Mouse (Mus musculus) mesoderm, embryonic 11.5 days (tissue): ENCODE data around the gene Pibf1.

Experiments
- DNase-seq: peaks from one replicate; pipeline ENCODE4 v3.0.0-alpha.2; 2012; ENCODE audit warnings: low read depth, low spot score

Gene Pibf1

DNA sequence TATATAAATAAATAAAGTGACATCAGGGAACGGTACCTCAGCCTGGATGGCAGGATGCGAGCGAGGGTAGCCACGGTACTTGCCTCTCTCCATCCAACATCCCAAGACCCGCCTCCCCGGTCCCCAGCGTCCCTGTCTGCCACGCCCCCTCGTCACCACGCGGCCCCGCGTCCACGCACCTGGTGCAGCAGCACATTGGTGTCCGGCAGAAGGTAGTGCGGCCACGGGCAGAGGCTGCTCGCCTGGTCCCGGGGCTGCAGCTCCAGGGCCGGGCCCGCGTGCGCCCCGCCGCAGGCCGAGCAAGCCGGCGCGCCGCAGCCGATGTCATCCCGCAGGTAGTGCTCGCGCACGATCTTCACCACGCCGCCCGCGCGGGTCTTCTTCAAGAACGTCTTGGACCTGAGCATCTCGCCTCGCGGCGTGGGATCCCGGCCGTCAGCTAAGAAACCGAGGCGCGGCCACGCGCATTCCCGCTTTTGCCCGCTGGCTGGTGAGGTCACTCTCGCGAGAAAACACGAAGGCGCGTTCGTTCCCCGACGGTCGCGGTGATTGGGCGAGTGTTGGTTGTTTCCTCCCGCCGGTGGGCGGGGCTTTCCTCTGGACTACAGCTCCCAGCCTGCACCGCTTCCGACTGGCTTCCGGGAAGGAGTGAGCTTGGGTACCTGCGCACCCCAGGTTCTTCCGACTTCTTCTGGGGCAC lies at the start of gene Pibf1, which contains the start of gene Dis3:
TSS of gene Pibf1 (plus strand) at position 158 of the 700 bp plus-strand sequence.
TSS of gene Dis3 (minus strand) at position 504 of the 700 bp plus-strand sequence.
- DNase-seq = peak; percentile 99

DNA sequence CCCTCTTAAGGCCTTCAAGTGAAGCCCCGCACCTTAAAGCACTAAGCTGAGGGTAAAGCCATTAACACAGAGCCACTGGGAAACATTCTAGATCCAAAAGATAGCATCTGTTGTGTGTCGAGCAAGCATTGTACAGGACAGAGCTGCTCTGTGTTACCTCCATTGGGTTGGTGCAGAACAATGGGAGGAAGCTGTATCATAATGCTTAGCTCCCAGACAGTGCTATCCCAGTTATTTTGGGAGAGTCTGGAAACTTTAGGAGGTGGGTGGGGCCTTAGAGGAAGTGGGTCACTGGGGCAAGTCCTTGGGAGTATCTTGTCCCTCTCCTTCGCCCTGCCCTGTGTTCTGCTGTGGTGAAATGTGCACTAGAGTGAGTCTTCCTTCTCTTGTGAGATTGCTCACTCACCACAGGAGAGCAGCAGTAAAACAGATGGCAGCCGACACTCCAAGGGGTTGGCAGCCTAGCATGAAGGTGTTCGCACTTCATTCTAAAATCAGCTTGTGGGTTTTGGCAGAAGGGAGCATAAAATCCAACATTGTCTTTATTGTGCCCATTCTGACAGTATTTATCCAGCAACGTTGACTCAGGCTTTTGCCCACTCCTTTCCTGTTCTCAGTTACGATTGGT lies 40.2 kb upstream of the Pibf1 start:
- no peak for DNase-seq

DNA sequence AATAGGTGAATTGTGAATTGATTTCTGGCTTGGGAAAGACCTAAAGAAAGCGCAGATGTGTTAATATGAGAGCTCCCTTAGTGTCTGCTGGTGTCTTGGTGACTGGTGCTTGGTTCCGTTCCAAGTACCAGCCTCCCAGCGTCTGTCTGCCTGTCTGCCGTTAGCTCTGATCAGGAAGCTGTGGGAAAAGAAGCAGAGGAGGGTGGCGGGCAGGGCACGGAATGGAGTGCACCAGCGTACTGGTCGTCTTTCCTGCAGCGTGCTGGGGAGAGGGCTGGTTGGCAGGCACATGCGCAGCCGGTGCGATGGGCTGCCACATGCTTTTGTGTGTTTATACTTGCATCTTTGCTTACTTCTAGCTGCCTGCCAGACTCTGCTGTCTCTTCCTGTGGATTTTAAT lies 38.6 kb upstream of the Pibf1 start:
- DNase-seq = no peak

DNA sequence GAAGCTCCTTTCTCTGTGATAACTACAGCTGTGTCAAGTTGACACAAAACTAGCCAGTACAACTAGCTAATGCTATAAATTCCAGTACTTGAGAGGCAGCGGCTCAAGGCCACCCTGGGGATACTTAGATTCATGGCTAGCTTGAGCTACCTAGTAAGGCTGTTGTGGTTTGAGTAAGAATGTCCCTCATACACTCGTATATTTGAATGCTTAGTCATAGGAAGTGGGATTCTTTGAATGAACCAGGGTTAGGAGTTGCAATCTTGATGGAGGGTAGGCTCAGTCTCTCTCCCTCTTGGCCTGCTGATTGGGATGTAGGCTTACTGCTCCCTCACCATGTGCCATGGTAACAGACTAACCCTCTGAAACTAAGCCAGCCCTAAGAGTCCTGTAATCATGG lies 36.1 kb upstream of the Pibf1 start:
- no peak for DNase-seq

DNA sequence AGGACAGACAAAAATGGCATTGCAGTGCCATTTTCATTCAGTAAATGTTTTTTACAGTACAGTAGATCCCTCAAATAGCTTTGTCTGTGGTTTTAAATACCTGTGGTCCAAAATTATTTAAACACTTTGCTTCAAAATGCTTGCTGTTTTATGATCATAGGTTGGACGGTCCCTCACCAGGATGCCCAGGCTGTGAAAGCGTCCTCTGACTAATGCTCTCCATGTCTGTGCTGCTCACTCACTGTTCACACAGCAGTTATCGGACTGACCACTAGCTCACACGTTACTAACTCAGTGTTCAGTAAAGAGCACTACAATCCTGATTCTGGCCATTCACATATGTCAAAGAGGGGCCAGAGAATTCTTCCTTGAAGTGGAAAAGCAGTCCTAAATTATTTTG lies 28.1 kb upstream of the Pibf1 start:
- no peak for DNase-seq

DNA sequence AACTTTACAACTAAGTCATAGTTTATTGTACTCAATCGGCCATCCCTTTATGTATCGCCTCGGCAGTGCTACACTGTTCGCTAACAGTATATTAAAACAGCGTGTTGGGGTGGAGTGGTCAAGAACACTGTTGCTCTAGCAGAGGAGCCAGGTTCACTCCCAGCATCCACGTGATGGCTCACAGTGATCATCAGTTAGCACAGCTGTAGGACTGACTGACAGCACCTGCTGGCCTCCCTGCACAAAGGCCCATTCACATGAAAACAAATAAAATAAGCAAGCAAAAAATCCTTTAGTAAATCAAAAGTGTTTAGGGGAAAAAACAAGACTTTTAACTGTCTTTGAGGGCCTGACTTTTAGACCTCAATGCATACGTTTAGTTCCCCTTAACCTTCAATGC lies 10.3 kb upstream of the Pibf1 start:
- DNase-seq = no peak

DNA sequence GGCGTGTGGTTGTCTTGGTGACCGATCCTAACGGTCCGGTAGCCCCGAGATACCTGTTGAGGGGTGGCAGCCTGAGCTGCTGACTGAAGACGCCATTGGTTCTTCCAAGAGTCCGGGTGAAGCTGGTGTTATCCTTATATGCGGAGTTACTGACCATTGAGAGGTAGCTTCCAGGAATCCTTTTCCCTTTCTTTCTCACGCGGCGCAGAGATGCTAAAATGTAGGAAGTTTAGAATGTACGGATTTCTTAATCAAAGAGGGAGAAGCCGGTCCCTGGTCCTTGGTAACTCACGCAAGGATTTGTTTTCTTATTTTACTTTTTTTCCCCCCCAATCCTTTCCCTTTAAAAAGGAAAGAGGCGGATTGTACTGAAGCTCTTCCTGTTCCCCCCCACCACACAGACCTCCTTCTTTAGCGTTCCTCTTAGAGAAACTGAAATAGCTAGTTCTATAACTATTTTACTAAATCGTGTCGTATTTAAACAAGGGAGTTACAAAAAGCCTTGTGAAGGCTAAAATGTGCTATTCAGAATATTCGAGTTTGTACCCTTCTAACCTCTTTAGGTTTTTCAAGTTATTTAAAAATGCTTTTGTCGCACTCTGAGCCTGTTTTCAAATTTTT lies 853 bp downstream of the Pibf1 start:
- no peak for DNase-seq

DNA sequence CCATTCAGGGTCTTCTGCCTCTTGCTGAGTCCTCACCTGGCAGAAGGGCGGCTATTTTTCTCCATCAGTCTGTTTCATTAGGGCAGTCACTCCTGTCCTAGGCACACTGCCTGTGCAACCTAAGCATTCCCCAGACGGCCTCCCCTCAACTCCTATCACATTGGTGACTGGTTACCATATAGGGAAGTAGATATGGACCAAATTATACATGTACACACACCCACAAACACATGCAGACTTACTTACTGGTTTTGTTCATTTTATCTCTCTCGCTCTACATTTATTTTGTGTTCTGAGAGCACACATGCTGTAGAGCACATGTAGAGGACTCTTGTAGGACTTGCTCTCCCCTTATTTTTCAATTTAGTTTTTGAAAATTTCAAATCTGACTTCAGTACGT lies 3.8 kb downstream of the Pibf1 start:
- no peak for DNase-seq

DNA sequence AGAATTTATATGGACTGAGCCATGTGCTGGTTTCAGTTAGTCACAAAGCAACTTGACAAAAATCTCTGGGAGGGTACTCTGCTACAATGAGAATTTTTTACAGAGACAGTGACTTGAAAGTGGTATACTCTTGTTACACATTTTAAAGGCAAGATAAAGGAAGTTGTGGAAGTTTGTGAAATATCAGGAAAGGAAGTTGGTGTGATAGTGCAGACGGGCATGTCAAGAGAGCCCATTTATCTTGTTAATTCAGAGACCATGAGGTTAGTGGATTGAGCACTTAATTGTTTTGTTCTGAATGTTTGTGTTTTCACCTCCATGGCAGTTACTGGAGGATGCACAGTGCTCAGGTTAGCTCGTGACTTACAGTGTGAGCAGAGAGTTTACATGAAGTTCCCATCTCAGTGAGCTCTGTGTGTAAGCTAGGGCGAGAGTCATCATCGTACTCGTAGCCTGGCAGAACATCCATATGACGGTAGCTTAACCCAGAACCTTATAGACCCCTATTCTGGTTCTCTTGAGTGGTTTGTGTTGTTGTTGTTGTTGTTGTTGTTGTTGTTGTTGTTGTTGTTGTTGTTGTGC lies 5.4 kb downstream of the Pibf1 start:
- DNase-seq = no peak

DNA sequence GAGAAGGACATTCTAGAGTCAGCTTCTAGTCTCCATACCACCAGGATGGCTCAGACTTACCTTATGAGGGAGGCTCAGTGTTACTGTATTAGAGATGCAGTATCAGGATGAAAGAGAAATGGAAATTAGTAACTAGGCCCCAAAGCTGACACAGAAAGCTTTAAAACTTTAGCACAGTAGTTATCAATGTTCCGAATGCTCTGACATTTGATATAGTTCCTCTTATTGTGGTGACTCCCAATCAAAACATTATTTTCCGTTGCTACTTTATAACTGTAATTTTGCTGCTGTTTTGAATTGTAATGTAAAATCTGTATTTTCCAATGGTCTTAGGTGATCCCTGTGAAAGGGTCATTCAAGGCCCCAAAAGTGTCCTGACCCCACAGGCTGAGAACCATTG lies 7.4 kb downstream of the Pibf1 start:
- no peak for DNase-seq

DNA sequence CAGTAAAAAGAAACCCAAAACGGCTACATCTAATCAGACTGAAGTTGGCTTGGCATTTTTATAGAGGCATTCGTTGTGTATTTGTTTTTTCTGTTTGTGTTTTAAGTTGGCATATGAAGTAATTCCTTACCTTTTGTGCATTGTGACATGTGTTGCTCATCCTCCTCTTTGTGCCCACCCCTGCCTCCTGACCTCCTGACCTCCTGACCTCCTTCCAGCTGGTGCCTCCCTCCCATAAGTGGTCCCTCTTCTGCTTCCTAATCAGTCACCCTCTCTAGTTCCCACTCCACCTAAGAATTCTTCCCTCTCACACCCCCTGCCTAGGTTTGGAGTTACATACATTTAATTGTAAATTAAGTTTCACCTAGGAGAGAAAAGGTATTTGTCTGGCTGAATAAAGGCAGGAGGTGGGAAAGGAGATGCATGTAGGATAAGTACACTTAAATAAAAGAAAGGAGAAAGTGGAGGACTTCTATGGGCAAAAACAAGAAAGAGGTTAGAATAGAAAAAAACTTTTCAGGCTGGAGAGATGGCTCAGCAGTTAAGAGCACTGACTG lies 8.5 kb downstream of the Pibf1 start:
- no peak for DNase-seq

DNA sequence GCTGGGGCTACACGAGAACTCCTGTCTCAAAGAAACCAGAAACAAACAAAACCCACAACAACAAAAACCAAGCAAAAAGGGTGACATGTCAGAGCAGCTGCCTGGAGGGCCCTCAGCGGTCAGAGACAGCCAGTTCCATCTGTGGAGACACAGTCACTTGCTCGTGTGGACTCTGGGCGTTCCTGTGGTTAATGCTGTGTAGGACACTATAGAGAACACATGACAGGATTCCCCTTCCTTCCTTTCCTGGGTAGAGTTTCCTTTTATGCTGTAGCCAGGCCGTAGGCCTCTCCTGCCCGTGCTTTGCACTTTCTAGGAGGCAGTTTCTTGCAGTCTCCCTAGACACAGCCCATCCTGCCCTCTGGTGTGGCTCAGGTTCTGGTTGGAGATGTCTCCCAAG lies 9.5 kb downstream of the Pibf1 start:
- no peak for DNase-seq

DNA sequence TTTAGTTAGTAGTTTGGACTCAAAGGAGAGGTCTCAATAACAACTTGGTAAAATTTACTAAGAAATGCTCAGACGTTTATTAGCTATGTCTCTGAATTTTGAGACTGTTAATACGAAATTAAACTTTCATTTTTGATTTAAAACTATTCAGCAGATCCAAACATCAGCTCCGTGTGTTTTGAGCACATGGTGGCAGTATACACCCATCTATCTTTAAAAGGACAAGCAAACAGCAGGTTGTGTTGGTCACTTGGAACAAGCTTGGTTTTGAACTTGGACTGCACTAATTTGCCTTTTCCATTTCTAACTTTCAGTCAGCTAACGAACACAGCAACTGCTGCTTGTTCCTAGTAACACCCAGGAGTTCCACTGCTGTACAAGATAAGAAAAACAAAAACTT lies 18.4 kb downstream of the Pibf1 start:
- DNase-seq = no peak

DNA sequence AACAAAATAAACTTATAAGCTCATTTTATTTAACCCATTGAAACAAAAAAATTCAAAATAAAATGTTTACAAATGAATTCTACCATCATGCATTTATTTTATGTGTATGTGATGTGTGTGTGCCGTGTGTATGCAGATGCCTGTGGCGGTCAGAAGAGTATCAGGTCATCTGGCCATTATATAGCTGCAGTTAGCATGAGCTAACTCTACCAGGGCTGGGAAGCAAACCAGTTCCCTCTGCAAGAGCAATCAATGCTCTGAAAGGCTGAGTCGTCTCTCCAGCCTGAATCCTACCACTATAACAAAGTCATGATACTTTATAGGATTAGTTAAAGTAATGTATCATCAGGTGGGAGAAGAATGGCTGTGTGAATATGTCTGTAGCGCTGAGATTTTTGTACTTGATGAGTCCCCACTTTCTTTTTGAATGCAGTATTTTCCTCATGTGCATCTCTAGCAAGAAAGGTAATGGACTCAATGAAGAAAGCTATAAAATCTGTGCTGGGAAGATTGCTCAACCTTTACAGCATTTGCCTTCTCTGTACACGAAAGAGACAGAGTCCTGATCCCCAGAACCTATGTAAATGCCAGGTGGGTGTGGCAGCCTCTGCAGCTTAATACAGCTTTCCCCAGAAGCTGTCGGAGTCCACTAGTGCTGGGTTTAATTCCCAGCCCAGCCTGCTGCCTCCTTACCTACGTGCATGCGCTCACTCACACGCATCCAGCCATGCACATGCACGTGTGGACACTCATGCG lies 22.5 kb downstream of the Pibf1 start:
- DNase-seq = no peak

DNA sequence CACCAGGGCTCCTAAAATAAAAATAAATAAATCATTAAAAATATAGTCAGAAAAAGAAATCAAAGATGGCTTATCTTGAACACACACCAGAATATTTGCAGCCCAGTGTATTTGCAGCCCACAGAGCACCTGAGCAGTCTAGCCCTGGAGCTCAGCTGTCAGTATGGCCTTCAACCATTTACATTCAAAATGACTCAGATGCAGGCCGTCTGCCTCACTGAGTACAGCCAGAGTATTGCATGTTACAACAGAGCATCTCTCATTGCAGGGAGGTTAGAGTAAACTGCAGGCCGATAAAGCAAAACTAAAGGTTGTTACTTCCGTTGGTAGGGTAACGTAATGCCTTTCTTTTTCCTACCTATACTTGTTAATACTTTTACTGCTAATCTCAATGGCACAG lies 24.9 kb downstream of the Pibf1 start:
- DNase-seq = no peak

DNA sequence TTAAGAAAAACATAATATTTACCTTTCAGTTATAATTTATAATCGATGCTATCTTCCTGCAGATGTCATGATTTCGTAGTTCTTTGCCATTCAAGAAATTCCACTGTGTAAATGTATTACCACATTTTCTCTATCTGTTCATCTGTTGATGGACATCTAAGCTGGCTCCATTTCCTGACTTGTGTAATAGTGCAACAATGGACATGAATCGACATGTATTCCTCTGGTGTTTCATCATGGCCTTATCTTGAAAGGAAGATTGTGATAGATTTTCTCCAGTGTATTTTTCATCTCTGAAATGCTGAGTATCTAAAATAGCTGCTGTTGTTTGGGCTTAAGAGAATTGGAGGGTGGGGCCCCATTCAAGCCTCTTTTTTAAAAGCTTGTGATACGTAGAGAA lies 27.5 kb downstream of the Pibf1 start:
- no peak for DNase-seq

DNA sequence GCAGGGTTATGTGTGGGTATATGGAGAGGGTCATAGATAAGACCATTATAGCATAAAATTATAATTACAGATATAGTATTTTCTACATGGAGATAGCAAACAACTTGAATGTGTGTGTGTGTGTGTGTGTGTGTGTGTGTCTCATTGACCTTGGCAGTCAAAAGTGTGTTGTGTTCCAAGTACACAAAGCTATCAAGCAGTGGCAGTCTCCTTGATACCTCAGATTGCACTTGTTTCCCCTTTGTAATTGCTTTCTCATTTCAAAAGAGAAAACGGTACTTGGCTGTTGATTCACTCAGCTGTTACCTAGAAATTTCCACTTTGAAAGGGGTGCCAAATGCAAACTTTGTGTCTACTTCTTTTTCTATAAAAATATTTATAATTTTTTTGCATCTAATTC lies 28.3 kb downstream of the Pibf1 start:
- no peak for DNase-seq

DNA sequence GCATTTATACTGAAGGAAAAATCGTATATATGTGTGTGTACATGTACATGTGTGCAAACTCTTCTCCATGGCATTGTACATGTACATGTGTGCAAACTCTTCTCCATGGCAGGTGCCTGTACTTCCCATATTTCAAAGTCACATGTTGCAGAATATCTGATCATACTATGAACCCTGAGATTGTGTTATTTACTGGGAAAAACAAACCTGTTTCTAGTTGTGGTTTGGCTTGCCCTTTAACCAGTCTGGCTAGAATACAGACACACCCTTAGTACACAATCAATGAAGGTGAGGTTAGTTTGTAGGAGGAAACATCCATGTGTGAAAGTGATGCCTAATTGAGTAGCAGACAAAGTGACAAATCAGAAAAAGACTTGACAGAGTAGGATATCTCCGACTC lies 29.8 kb downstream of the Pibf1 start:
- DNase-seq = no peak

DNA sequence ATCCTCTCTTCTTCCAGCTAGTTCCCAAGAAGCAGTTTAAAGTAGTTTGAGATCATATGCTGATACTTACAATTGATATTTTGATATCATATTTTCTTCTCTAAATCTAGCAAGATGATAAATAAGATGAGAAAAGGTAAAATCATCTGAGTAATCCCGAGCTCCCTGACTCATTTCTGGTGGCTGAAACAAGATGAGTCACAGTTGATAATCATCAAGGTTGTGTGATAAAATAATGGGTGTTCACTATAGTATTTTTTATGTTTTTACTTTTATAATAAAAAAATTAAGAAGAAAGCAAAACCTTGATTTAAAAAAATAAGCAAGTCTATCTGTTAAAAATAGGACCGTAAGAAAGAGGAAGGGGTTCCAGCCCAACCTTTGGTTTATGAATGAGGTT lies 34.8 kb downstream of the Pibf1 start:
- DNase-seq = no peak

DNA sequence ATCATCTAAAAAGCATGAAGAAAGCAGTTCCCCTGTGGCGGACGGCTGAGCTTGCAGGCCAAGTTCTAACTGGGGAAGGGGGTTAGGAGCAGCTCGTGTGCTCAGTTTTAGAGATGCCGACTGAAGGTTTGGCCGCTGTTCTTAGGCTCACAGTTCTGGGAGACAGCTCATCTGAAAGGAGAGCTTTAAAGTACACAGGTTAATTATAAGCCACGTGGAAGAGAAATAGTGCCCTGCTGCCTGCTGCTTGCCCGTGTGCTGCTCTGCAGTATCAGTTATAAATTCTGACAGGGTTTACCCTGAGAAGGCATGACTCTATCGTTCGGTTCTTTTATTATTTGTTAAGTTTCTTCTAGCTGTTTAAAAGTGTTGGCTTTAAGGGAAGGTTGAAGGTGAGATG lies 36.5 kb downstream of the Pibf1 start:
- no peak for DNase-seq

DNA sequence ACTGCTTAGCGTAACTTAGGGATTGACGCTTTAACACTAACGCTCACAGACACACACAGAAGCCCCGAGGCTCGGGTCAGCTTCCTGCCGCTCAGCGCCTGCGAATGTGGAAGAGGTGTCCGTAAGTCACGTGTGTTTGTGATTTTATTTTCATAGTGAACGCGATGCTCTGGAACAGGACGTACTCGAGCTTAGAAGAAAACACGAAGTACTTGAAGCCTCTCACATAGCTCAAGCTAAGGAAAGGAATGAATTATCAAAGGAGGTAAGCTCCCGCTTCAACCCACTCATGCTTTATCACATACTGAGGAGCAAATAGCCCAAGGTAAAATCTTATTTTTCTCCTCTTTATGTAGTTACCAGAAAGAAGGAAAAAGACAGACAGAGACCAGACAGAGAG lies 37.1 kb downstream of the Pibf1 start:
- no peak for DNase-seq

DNA sequence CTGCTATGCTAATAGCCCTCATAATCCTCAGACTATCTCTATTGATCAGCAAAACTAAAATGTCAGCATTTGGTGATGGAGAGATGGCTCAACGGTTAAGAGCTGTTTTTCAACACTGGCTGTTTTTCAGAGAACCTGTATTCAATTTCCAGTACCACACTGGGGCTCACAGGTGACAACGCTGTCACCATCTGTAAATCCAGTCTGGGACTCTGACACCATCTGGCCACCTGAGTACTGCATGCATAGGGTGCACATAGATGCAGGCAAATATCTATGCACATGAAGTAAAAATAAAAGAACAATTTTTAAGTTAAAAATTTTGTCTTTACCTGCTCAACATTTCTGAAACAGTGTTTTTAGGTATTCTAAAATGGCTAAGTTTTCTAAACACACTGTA lies 40.8 kb downstream of the Pibf1 start:
- no peak for DNase-seq
